19 mouse cellular contexts compared by ENCODE assay signal in genomic region chr1:192266956-192267355, GRCm38 (mm10).
DNase-seq lines count a peak whose midpoint lies in the region; ATAC-seq and TF ChIP-seq lines count a peak whose summit lies in the region.
"Had no signal": no experiment of that assay in that cellular context is flagged by ENCODE, and none has a peak within 500 bp of the region (broad histone marks: within the 10 kb centered on the region; RNA-seq: fewer than 3 reads in every experiment).

No protein-coding gene starts in this region.

- peaks cover 21% of the 10 kb centered on the region for H3K4me1 ChIP-seq in cortical plate, adult 2 months (ENCODE audit: control insufficient read depth, insufficient read depth, low read length)
- H3K4me1 ChIP-seq in hindbrain, postnatal 0 days (ENCODE audit: insufficient read depth, low read length): no peaks in the 10 kb centered on the region
- H3K4me1 ChIP-seq: heart, embryonic 13.5 days; hindbrain, embryonic 15.5 days; limb, embryonic 10.5 days; liver, embryonic 13.5 days; midbrain, embryonic 10.5 days had no signal

- no peak for TF ChIP-seq POLR2A in cortical plate, adult 2 months (IDR thresholded peaks at IDR 0.05; ENCODE audit: extremely low read depth, insufficient read depth, low read length)

- no peak for ATAC-seq in hindbrain, postnatal 0 days
- ATAC-seq in erythroblast, adult 5-6 weeks (replicated peaks; ENCODE audit: low FRiP score, poor library complexity, severe bottlenecking): no peak
- ATAC-seq: forebrain, embryonic 16.5 days had no signal

- no peak overlapping the region for H3K9ac ChIP-seq in hindbrain, postnatal 0 days (replicated peaks; ENCODE audit: low read length)
- H3K9ac ChIP-seq: heart, embryonic 13.5 days; hindbrain, embryonic 15.5 days; liver, embryonic 13.5 days had no signal

- no peak for TF ChIP-seq CTCF in cortical plate, adult 2 months (IDR thresholded peaks at IDR 0.05; ENCODE audit: extremely low read depth, insufficient read depth, low read length)
- TF ChIP-seq CTCF in left cerebral cortex, adult 2 months (IDR thresholded peaks at IDR 0.05): no peak
- no peak for TF ChIP-seq CTCF in hindbrain, postnatal 0 days (IDR thresholded peaks at IDR 0.05; ENCODE audit: low read depth)

- intact Hi-C loops in left cerebral cortex, adult 2 months (cut with DNase I): loop anchor here (5.0 kb wide), 4 partner anchors 75 to 320 kb away; partner anchors contain the start of gene Kcnh1

- H3K4me2 ChIP-seq in hindbrain, postnatal 0 days (ENCODE audit: low read depth, low read length): no peak overlapping the region
- H3K4me2 ChIP-seq: heart, embryonic 13.5 days; hindbrain, embryonic 15.5 days; liver, embryonic 13.5 days had no signal

- H3K27me3 ChIP-seq in hindbrain, postnatal 0 days (ENCODE audit: insufficient read depth, low read length): no peaks in the 10 kb centered on the region
- H3K27me3 ChIP-seq: heart, embryonic 13.5 days; hindbrain, embryonic 15.5 days; liver, embryonic 13.5 days had no signal

- H3K4me3 ChIP-seq in cortical plate, adult 2 months (ENCODE audit: insufficient read depth, low read length): no peak overlapping the region
- H3K4me3 ChIP-seq in left cerebral cortex, adult 2 months: no peak overlapping the region
- H3K4me3 ChIP-seq in hindbrain, postnatal 0 days (ENCODE audit: low read length): no peak overlapping the region
- H3K4me3 ChIP-seq: heart, embryonic 13.5 days; hindbrain, embryonic 15.5 days; limb, embryonic 10.5 days; liver, embryonic 13.5 days; midbrain, embryonic 10.5 days; myocyte had no signal

- DNase-seq in layer of hippocampus, adult 18-20 months (ENCODE audit: low spot score in 2 of 2): peak; percentile 54 to 82
- DNase-seq in layer of hippocampus, postnatal 25 days (ENCODE audit: extremely low spot score in 1 of 2, low spot score in 1 of 2): no peak
- DNase-seq in left cerebral cortex, adult 2 months (ENCODE audit: extremely low spot score in 1 of 2, low spot score in 2 of 2): peak; percentile 64 to 68
- peak; percentile 68 for DNase-seq in right cerebral cortex, postnatal 25 days
- no peak for DNase-seq in hindbrain, postnatal 0 days (ENCODE audit: low spot score)
- no peak for DNase-seq in cerebellum, adult 9-10 months
- DNase-seq: cerebellum, adult 11 months; gastrocnemius, postnatal 36 days; kidney, adult 8-10 months; liver, embryonic 13.5 days; lung, postnatal 10 days had no signal

- 83% methylated on average over 6 of the region's 6 CpGs for WGBS in hindbrain, postnatal 0 days

- no peaks in the 10 kb centered on the region for H3K36me3 ChIP-seq in hindbrain, postnatal 0 days (ENCODE audit: insufficient read depth, low read length)
- H3K36me3 ChIP-seq: heart, embryonic 13.5 days; hindbrain, embryonic 15.5 days; limb, embryonic 10.5 days; liver, embryonic 13.5 days; midbrain, embryonic 10.5 days had no signal

- 0 out of 2 replicates have a peak overlapping the region, but pooled peaks have one; percentile 8 for H3K27ac ChIP-seq in cortical plate, adult 2 months (ENCODE audit: insufficient read depth, low read length)
- peak overlapping the region; percentile 73 for H3K27ac ChIP-seq in left cerebral cortex, adult 2 months
- no peak overlapping the region for H3K27ac ChIP-seq in hindbrain, postnatal 0 days
- H3K27ac ChIP-seq: heart, embryonic 13.5 days; hindbrain, embryonic 15.5 days; limb, embryonic 10.5 days; liver, embryonic 13.5 days; midbrain, embryonic 10.5 days had no signal

- H3K9me3 ChIP-seq in hindbrain, postnatal 0 days (ENCODE audit: low read length): no peaks in the 10 kb centered on the region
- H3K9me3 ChIP-seq: heart, embryonic 13.5 days; hindbrain, embryonic 15.5 days; limb, embryonic 10.5 days; liver, embryonic 13.5 days; midbrain, embryonic 10.5 days had no signal

Comparison
In these comparisons a context has a peak if more than half of its experiments do, and no peak if none do; other contexts are left out.
1. DNase-seq: peak in layer of hippocampus, adult 18-20 months (2 of 2), left cerebral cortex, adult 2 months (2 of 2) and right cerebral cortex, postnatal 25 days (single experiment); none in layer of hippocampus, postnatal 25 days (0 of 2), hindbrain, postnatal 0 days (single experiment) and cerebellum, adult 9-10 months (single experiment).